29 mouse cellular contexts compared by ENCODE assay signal in the genomic region with DNA sequence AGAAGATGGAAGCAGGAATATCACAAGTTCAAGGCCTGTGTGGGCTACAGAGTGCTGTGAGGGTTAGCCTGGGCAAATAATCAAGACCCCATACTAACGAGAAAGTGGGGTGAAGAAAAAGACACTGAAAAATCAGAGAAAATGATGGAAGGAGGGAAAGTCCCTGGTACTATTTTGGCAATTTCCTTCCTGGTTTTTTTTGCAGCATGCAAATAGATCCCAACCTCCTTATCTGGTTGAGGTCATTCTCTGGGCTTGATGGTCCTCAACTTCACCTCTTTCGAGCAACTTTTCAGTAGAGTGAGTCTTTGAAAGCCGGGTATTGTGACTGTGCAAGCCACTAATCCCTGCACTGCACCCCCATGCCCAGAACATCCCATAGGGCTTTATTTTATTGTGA.
"Had no signal": no experiment of that assay in that cellular context is flagged by ENCODE, and none has a peak within 500 bp of the region (broad histone marks: within the 10 kb centered on the region; RNA-seq: fewer than 3 reads in every experiment).

No protein-coding gene starts in this region.

- H3K4me1 ChIP-seq: embryonic facial prominence, embryonic 10.5 days; embryonic facial prominence, embryonic 12.5 days; embryonic facial prominence, embryonic 13.5 days; embryonic facial prominence, embryonic 15.5 days; forebrain, embryonic 10.5 days; forebrain, embryonic 12.5 days; forebrain, embryonic 13.5 days; forebrain, embryonic 15.5 days had no signal

- ATAC-seq: forebrain, embryonic 13.5 days; forebrain, embryonic 14.5 days; forebrain, embryonic 15.5 days; forebrain, embryonic 16.5 days; forebrain, postnatal 0 days had no signal

- H3K4me2 ChIP-seq: embryonic facial prominence, embryonic 12.5 days; embryonic facial prominence, embryonic 13.5 days; embryonic facial prominence, embryonic 15.5 days; forebrain, embryonic 12.5 days; forebrain, embryonic 13.5 days; forebrain, embryonic 15.5 days had no signal

- H3K9me3 ChIP-seq: embryonic facial prominence, embryonic 10.5 days; embryonic facial prominence, embryonic 12.5 days; embryonic facial prominence, embryonic 13.5 days; embryonic facial prominence, embryonic 15.5 days; forebrain, embryonic 10.5 days; forebrain, embryonic 12.5 days; forebrain, embryonic 13.5 days; forebrain, embryonic 15.5 days had no signal

- H3K36me3 ChIP-seq: embryonic facial prominence, embryonic 10.5 days; embryonic facial prominence, embryonic 12.5 days; embryonic facial prominence, embryonic 13.5 days; embryonic facial prominence, embryonic 15.5 days; forebrain, embryonic 10.5 days; forebrain, embryonic 12.5 days; forebrain, embryonic 15.5 days had no signal

- DNase-seq: cerebellum, adult 2 months; cerebellum, adult 8-10 months; cerebellum, adult 9-10 months; cerebellum, adult 9-11 months; cerebellum, postnatal 10 days; cerebellum, postnatal 14 days; cerebellum, postnatal 25 days; cerebellum, postnatal 36 days; embryo, embryonic 11 days; forebrain, postnatal 0 days; gastrocnemius, adult 2 months; gastrocnemius, postnatal 10 days; gastrocnemius, postnatal 14 days; gastrocnemius, postnatal 25 days; gastrocnemius, postnatal 36 days; heart, adult 11 months; heart, adult 18-20 months; heart, adult 2 months had no signal

- H3K27ac ChIP-seq: embryonic facial prominence, embryonic 10.5 days; embryonic facial prominence, embryonic 12.5 days; embryonic facial prominence, embryonic 13.5 days; embryonic facial prominence, embryonic 15.5 days; forebrain, embryonic 10.5 days; forebrain, embryonic 12.5 days; forebrain, embryonic 13.5 days; forebrain, embryonic 15.5 days; gastrocnemius, adult 2 months; heart, adult 2 months had no signal

- H3K4me3 ChIP-seq: embryonic facial prominence, embryonic 10.5 days; embryonic facial prominence, embryonic 12.5 days; embryonic facial prominence, embryonic 13.5 days; embryonic facial prominence, embryonic 15.5 days; erythroblast, embryonic 14.5 days; forebrain, embryonic 10.5 days; forebrain, embryonic 12.5 days; forebrain, embryonic 13.5 days; forebrain, embryonic 15.5 days; gastrocnemius, adult 2 months; heart, adult 2 months had no signal

- H3K27me3 ChIP-seq: embryonic facial prominence, embryonic 12.5 days; embryonic facial prominence, embryonic 13.5 days; embryonic facial prominence, embryonic 15.5 days; forebrain, embryonic 12.5 days; forebrain, embryonic 13.5 days; forebrain, embryonic 15.5 days had no signal

- H3K9ac ChIP-seq: embryonic facial prominence, embryonic 12.5 days; embryonic facial prominence, embryonic 13.5 days; embryonic facial prominence, embryonic 15.5 days; forebrain, embryonic 12.5 days; forebrain, embryonic 13.5 days; forebrain, embryonic 15.5 days; forebrain, postnatal 0 days had no signal
